Mouse (Mus musculus): ENCODE results near the gene Clstn1.
"Not testable (repeated sequence)": the region's sequence is repeated elsewhere in the genome, so short reads cannot be mapped to it uniquely, and the experiment has no call there.

The Clstn1 gene

GRCm38 (mm10) chr4:149602236-149602635 lies 16.0 kb downstream of the Clstn1 start:
- DNase-seq: no peak

- DNase-seq: no peak
Observed at GRCm38 (mm10) chr4:149603860-149604259, 17.6 kb downstream of the Clstn1 start.

GRCm38 (mm10) chr4:149604518-149604917 lies 18.2 kb downstream of the Clstn1 start:
- no peak for DNase-seq

GRCm38 (mm10) chr4:149606056-149606455 lies 19.8 kb downstream of the Clstn1 start:
- no peak for DNase-seq

GRCm38 (mm10) chr4:149606766-149607358 lies 20.6 kb downstream of the Clstn1 start:
- no peak for DNase-seq

- DNase-seq: peak; percentile 72
Observed at GRCm38 (mm10) chr4:149607591-149608308, 21.5 kb downstream of the Clstn1 start.

- DNase-seq: no peak
Observed at GRCm38 (mm10) chr4:149608309-149608638, 22.0 kb downstream of the Clstn1 start.

- no peak for DNase-seq
Observed at GRCm38 (mm10) chr4:149609256-149610025, 23.2 kb downstream of the Clstn1 start.

GRCm38 (mm10) chr4:149611376-149612044 lies 25.2 kb downstream of the Clstn1 start:
- peak; percentile 69 for DNase-seq

GRCm38 (mm10) chr4:149613497-149613896 lies 27.2 kb downstream of the Clstn1 start:
- DNase-seq: not testable (repeated sequence)

- DNase-seq: no peak
Observed at GRCm38 (mm10) chr4:149614869-149615268, 28.6 kb downstream of the Clstn1 start.

- DNase-seq: not testable (repeated sequence)
Observed at GRCm38 (mm10) chr4:149616999-149617398, 30.7 kb downstream of the Clstn1 start.

GRCm38 (mm10) chr4:149619988-149620387 lies 33.7 kb downstream of the Clstn1 start:
- DNase-seq: no peak

GRCm38 (mm10) chr4:149621286-149621685 lies 35.0 kb downstream of the Clstn1 start:
- no peak for DNase-seq

GRCm38 (mm10) chr4:149623711-149624110 lies 37.4 kb downstream of the Clstn1 start:
- DNase-seq: no peak

GRCm38 (mm10) chr4:149626809-149627208 lies 40.5 kb downstream of the Clstn1 start:
- no peak for DNase-seq

GRCm38 (mm10) chr4:149628372-149628771 lies 42.1 kb downstream of the Clstn1 start:
- peak; percentile 69 for DNase-seq

GRCm38 (mm10) chr4:149628810-149629209 lies 42.5 kb downstream of the Clstn1 start:
- DNase-seq: no peak

GRCm38 (mm10) chr4:149632670-149633307 lies 46.5 kb downstream of the Clstn1 start:
- no peak for DNase-seq

- DNase-seq: no peak
Observed at GRCm38 (mm10) chr4:149634157-149634556, 47.9 kb downstream of the Clstn1 start.

GRCm38 (mm10) chr4:149634966-149635365 lies 48.7 kb downstream of the Clstn1 start:
- no peak for DNase-seq

- no peak for DNase-seq
Observed at GRCm38 (mm10) chr4:149635915-149636415, 49.7 kb downstream of the Clstn1 start.

GRCm38 (mm10) chr4:149637942-149638341 lies 51.7 kb downstream of the Clstn1 start:
- no peak for DNase-seq
